Mouse (Mus musculus) c-Kit-positive CD71-negative TER-119-negative erythroid progenitor cells, embryonic 14.5 days (primary cell): ENCODE measurements at regions not wholly inside any gene's neighbourhood (a gene's known extent, or its start where the extent isn't known, plus 50 kb on each side); places are given as distances from the start of the nearest gene placed in this dataset.

Experiments
- DNase-seq: peaks from one replicate; pipeline ENCODE4 v3.0.0-alpha.2; 2013; ENCODE audit warnings: low read depth

DNA sequence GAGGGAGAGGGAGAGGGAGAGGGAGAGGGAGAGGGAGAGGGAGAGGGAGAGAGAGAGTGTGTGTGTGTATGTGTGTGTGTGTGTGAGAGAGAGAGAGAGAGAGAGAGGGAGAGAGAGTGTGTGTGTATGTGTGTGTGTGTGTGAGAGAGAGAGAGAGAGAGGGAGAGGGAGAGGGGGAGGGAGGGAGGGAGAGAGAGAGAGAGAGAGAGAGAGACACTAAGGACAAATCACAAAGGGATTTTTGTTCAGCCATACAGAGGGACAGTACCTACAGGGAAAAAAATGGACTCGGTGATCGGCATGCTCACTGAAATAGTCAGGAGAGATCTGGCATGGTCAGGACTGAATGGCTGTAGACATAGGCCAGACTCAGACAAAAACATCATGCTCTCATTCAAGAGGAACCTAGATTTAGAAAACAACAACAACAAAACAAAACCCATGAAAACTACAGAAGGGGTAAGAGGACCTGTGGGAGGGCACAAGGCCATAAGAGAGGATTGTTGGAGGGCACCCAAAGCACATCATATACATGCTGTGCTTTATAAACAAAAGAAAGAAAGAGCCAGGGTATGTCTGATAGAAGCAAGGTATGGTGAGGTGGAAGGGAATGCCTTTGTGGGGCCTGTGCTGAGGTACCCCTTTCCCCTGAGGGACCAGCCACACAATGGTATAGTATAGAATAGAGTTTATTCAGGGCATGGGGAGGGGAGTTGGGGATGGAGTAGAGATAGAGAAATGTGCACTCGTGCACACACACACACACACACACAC lies 127.0 kb upstream of the Med14 start:
- DNase-seq, result no peak

DNA sequence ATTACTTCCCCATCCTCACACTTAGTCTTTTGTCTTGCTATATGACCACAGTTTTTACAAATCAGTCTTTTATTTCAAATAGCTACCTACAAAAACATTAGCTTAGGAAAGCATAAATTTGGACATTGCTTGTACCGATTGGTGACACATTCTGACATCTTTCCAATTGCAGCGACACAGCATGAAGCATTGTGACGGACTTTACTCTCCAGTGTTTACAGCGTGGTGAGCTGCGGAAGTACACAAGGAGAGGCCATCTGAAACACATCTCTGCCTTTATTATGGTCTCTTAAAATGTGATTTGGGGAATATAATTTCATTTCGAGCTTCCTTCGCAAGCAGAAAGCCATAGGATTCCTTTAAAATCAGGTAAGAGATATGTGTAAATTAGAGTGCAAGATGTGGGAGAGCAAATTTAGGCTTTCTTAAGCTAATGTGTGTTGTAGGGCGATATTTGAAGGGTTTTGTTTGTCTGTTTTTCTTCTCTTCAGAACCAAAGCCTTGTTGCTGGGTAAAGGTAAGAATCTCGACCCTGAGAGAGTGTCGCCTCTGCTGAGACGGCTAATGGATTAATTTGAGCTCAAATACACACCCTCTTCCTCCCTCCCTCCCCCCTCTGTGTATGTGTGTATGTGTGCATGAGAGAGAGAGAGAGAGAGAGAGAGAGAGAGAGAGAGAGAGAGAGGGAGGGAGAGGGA lies 126.3 kb upstream of the Med14 start:
- no peak for DNase-seq

DNA sequence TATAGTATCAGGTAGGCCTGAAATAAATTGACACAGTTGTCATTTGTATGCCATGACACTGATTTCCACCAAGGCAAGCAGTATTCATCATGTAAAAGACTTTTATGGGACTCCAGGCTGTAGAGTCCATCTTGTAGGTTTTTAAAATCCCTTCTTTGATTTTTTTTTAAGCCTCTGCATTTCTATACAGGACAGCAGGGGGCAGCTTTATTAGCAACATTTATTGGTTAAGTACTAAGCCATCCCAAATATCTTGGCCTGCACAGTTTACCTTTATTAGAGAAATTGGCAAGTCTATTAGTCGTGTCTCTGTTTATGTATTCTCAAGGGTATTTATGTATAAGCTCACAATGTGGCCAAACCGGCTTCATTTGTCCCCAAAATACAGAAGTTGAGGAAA lies 125.6 kb upstream of the Med14 start:
- DNase-seq, result no peak

DNA sequence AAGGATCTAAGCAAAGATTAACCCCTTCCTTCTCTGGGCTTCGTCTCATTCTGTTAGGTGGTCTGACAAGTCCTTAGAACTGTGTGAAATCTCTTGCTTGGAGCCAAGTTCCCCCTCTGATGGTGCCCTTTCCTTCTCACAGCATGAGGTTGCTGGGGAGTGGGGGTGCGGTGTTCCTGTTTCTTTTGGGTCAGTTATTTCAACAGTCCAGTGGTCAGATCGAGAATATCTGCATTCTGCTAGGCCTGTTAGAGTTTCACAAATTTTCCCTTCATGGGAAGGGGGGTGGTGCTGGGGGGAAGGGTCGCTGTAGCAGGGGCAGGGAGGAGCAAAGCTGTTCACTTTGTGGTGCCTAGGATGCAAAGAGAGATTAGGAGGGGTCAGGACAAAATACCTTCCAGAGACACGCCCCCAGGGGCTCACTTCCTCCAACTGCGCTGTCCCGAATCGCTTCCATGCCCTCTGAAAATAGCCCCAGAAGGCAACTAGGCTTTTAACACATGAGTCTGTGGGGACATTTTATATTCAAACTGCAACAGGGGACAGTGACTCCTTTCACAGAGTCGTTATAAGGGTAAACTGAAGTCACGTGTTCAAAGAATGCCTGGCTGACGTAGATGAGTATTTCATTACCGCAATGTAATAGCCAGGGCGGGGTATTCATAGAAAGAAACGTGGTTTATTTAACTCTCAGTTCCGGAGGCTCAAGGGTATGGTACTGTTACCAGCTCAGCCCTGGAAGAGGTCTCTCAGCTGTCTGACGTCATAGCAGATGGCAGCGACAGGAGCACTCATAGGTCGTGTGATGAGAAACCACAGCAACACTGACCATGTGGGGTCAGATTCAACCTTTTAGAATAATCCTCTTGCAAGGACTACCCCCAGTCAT lies 124.5 kb upstream of the Med14 start:
- peak; percentile 3 for DNase-seq

DNA sequence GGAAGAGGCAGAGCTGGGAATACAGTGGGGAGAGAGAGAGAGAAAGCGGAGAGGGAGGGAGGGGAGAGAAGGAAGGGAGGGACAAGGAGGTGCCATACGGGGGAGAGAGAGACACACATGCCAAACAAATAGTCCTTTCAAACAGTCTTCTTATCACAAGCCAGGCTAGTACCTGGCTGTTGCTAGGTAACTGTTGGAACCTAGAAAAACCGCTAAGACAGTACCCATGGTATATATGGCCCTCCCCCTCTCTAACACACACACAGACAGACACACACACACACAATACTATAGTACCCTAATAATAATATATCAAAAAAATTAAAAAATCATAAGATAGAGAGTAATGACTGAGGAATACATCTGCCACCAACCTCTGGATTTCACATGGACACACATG lies 117.4 kb upstream of the Med14 start:
- DNase-seq, result no peak

DNA sequence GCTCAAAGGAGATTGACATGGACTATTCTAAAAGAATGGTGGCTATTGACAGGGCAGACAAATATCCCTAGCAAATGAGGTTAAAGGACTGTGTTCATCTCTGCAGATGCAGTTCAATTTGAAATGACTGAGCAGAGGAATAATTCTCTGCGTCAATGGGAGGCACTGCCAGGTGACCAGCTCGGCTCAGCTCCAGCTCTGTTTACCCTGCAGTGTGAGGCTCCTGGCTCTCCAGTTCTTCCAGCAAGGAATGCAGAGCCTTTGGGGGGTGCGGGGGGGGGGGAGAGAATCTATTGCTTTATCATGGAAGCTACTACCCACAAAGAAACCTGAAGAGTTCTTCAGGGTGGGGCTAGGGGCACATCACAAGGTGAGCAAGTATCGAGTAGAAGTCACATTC lies 115.6 kb upstream of the Med14 start:
- DNase-seq, result no peak

DNA sequence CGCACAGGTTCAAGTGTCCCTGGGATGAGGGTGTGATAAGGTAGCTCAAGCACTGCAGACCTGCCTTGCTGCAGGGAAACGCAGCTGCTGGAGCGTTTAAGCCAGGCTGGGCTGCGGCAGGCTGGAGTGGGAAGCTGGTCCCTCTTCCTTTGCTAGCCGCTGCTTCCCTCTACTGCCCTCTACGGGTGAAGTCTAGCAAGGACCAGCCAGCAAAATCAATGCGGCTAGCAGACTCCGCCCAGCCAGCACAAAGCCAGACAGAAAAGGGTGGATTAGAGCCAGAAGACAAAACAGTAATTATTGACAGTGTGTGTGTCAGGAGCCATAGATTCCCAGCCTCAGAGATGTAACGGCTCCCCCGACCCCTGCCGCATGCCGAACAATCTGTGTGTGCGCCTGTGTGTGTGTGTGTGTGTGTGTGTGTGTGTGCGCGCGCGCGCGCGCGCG lies 111.8 kb upstream of the Med14 start:
- peak; percentile 64 for DNase-seq

DNA sequence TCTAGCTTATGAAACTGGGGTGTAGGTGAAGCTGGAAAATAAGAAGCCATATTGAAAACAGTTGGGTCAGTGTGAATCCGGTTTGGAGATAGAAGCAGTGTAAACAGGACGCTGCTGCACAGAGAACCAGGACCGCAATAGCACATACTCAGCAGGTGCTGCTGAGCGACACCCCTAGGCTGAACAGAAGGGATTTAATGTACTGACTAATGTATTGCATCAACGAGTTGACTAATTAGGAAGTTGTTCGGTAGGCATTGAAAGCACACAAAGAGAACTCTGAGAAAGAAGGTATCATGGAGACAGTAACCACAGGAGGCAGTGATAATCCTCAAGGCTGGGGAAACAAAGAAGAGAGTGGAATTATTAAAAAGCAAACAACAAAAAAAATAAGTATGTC lies 111.4 kb upstream of the Med14 start:
- DNase-seq, result no peak

DNA sequence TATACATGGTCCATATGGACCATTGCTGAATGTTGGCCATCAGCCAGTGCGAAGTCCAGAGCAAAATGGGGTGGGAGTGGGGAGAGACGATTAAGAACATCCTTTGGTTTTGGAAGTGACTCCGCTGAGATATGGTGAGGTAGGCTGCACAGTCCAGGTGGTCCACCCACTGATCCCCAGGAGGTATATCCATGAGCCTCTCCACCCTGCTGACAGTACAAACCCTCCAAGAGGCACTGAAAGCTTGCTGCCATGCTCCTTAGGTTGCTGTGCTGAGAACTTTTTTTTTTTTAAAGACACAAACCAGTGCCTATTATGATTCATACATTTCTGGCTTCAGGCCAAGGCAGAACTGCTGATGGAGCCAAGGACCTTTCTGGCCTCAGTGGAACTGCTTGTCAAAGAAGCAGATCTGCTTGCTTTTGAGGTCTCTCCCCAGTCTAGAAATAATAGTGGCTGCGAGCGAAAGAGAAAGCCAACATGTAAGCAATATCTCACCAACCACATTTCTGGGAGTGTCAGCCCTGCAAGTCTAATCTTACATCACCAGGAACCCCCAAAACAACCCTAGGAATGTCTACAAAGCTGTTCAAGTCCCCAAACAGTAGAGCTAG lies 105.1 kb upstream of the Med14 start:
- DNase-seq, result no peak

DNA sequence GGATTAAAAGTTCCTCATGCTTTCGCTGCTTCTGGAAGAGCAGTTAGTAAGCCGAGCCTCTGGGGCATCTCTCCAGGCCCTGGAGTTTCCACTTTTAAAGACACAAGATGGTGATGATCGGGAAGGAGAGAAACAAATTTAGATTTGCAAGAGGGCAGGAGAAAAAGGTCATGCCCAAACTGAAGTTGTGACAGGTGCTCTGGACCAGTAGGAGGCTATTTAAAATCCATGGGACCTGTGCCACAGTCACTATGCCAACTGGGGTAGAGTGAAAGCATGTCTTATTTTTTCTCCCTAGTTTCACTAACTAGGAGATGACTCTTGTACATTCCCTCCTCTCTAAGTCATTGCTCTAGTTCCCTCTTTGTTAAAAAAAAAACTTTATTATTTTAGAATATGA lies 104.3 kb upstream of the Med14 start:
- no peak for DNase-seq

DNA sequence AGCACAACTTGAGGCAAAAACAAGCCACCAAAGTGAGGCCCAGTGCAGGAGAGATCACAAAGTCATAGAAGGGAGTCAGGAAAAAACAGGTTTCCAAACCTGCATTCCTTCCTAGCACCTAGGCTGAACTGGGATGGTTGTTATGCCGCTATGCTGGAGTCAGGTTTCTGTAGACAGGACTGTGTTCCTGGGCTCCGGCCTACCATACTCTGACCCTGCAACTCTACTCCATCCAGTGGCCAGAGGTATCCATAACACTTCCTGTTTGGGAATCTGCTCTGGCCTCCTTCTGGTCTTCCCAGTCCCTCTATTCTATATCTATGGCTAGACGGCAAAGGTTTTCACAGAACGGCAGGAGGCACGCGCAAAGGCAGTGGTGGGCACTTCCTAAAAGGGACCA lies 98.3 kb upstream of the Med14 start:
- no peak for DNase-seq

DNA sequence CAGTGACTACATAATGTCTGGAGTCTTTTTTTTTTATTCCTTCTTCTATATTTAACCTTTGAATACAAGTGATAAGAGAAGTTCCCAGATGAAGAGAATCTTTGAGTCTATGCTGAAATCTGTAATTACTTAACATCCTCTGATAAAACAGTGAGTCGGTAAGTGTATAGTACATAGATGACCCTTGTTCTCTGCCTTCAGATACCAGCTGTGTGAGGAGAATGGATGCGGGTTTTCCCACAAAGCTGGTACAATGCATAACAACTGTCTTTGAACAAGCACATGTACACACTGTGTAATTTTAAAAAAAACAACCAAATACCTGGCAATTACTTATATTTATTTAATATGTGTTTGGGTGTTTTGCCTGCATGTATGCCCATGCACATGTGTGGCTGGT lies 96.9 kb upstream of the Med14 start:
- no peak for DNase-seq

DNA sequence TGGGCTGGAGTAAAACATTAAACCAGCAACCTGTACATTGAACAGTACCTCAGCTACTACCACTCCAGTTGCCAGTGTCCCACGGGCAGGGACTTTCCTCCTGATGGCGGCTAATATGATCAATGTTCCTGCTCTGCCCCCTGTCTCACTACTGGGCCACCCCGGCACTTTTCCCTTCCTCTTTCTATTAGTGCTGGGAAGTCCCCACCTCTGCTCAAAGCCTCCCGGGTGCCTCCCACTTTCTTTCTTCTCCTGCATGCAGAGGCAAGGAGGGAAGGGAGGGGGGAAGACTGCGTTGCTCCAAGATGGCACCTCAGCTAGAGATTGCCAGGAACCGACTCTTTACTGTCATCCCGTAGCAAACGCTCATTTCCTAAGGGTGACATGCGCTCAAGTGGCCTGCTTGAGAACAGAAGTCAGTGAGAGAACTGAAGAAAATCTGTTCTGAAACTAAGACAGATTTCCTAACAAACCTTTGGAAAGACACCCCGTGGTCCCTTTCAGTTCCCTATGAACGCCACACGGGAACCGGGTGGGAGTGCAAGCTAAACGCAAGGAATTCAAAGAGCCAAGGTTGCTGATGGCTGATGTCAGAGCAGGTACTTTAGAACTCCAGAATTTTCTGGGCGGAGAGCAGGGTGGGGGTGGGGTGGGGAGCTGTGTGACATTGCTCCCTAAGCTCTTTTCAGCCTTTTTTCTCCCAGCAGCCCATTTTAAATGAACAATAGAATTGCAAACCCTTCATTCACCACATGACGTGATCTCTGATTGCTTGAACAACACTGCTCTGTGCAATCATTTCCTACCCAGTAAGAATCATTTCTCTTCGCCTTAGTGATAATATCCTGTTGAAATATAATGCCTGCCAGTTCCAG lies 96.2 kb upstream of the Med14 start:
- no peak for DNase-seq

DNA sequence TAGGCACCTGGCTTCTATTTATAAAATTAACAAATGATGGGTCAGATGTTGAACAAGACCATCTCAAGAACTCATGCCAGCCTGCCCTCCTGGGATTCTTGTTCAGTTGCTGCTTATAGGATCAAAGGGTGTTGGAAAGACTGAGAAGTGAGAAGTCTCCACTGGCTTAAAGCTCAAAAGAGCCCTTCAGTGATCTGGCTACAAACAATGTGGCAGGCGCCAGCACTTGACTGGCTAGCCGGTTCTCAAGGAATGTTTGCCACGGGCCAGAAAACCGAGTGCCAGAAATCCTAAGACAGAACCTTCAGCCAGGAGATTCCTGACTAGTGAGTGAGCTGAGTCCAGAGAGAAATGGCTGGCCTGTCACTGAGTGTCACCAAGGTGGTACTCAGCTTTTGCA lies 93.6 kb upstream of the Med14 start:
- DNase-seq, result no peak

DNA sequence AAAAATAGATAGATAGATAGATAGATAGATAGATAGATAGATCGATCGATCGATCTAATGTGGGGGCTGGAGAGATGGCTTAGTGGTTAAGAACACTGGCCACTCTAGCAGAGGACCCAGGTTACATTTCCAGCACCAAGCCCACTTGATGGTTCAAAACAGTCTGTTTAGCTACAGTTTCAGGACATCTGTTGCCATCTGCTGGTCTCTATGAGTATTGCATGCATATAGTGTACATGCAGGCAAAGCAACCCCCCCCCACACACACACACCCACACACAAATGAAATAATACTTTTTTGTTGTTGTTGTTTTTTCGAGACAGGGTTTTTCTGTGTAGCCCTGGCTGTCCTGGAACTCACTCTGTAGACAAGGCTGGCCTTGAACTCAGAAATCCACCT lies 89.8 kb upstream of the Med14 start:
- no peak for DNase-seq

DNA sequence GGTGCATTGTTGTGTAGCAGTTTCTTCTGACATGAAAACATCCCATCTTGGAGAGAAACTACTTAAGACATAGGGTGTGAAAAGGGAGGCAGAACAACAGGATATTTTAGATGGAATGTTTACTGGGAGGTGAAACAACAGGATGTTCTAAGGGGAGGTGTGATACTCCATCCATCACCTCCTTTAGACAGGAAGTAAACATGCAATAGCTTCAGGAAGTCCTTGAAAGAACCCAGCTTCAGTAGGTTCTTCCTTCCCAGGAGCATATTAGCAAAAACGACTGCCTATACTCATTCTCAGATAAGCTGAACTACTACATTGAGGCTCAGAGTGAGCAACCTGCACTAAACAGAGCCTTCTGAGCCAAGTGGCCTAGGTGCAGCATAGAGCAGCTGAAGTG lies 82.6 kb upstream of the Med14 start:
- no peak for DNase-seq

DNA sequence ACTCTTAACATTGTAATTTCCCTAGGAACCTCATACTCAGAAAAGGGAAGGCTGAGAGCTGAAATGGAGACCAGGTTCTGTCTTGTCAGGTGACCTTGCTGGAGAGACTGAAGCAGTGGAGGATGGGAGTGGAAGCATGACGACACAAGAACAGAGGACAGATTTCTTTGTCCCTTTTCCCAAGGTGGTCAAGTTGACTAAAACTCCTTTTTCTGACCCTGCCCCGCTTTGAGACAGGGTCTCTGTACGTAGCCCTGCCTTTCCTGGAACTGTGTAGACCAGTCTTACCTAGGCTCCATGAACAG lies 79.1 kb upstream of the Med14 start:
- no peak for DNase-seq

DNA sequence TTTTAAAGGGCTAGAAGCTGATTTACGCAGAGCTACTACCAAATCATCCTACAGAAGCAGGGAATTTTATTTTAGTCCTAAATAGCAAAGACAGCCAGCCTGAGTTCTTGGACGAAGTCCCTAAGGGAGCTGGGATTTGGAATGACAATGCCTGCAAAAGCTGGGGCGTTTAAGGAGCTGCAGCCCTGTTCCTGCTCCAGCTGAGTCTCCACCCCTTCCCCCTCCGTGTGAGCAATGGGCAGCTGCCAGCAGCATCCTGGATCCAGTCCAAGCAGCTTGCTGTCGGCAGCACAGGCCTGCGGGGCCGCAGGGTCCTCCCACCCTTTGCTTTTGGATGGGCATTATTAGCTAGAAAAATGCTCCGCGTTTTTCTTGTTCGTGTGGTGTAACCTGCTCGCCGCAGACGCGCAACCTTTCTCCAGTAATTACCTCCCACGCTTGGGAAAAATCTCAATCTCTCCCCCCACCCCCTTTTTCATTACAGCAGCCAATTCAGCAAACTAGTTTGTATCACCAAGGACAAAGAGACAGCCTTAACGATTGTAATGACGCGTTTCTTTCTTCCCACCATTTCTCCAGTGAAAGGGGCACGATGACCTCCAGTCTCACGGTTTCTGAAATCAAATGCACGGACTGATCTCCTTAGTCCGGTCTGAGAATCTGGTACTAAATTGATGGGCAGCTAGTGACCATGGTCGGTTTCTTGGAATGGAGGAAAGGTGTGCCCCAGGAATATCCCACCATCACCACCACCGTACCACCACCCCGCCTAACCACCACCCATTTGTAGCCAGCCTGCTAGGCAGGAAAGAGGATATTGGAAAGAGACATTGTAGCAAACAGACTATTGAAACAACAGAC lies 78.5 kb upstream of the Med14 start:
- no peak for DNase-seq

DNA sequence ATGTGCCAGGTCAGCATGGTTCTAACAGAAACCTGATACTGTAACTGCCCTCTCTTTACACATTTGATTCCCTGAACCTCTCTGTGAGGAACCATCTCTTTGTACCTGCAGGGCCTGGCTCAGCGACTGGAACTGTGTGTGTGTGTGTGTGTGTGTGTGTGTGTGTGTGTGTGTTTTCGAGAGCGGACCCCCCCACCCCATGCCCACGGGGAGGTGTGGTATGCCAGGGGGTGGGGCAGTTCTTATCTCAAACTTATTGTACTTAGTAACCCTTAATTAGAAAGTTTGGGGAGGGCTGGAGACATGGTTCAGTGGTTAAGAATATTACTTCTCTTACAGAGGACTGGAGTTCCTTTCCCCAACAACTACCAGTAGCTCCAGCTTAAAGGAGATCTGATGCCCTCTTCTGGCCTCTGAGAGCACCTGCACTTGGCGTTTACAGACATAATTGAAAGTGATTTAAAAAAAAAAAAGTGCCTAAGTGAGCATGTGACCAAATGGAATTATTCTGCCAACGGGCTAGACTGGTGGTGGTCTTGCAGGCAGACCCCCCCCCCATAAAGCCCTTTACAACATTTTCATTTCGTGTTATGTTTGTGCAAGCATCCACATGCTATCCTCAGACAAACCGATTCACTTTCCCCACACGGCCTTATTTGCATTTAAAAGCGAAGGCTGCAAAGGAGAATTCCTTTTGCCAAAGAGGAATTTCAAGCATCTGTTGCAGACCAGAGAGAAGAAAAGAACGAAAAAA lies 77.7 kb upstream of the Med14 start:
- no peak for DNase-seq

DNA sequence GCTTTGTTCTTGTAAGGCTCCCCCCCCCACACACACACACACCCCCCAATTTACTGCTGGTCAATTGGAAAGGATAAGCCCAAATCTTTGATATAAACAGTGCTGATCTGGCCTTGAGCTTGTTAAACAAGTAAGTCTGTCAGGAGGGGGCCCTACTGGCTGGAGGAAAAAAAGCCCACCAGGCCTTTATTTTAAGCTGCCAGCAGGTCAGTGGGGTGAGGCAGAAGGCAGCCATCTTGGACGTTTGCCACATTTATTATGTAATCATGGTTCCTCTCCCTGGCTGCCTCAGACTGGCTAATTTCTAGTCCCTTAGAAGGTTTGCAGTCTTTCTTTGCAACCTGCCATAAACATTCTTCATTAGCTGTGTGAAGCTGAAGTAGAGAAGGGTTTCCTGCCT lies 75.9 kb upstream of the Med14 start:
- no peak for DNase-seq
